Mouse (Mus musculus): Measurements from ENCODE around the gene Ablim1.

DNA sequence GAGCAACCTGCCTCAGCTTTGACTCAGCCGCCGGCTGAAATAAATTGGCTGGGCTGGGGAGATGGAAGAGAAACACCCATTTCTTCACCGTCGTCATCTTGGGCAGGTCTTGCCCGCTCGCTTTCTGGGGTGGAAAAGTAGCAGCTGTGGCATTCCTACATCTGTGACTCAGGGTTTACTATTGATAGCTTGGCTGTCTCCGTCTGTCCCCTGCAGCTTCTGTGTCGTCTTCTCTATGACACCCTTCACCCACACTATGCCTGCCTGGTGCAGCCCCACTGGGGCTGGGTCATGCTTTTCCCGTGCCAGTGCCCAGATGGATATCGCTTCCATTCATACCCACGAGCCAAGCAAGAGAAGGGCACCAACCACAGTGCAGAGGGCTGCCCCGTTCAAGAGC lies 116.2 kb downstream of the Ablim1 start:
- no peak for TF ChIP-seq MAX (IDR thresholded peaks at IDR 0.05)
- no peak for TF ChIP-seq CTCF (IDR thresholded peaks at IDR 0.05; ENCODE audit: control insufficient read depth, insufficient read depth, insufficient read length)

Measured in C2C12 (cell line).